Mouse (Mus musculus) stomach, embryonic 14.5 days (tissue): ENCODE results near the gene Fank1. TPM values are rescaled to one million over a fixed set of nuclear protein-coding genes. Genes with fewer than 3 reads are reported as not detected.

Experiments used
- ATAC-seq: fragments of 200-750 bp; cut with Nextera tagmentation; 2 replicates; pipeline ENCODE4 v1.8.0; 2017; ENCODE audit warnings: low read depth, moderate TSS enrichment; ENCODE audit not compliant: insufficient number of reproducible peaks, insufficient read depth, low FRiP score
- H3K27ac ChIP-seq: fragments of 300-500 bp; sonication (generic); 2 replicates; pipeline ENCODE4 v1.5.1; 2014; ENCODE audit warnings: mild to moderate bottlenecking, low read length, moderate library complexity, mixed read lengths
- H3K27me3 ChIP-seq: fragments of 300-500 bp; sonication (generic); 2 replicates; pipeline ENCODE4 v1.6.1; 2014; ENCODE audit warnings: low read length, control low read depth, mixed read lengths; ENCODE audit not compliant: control insufficient read depth, insufficient read depth
- H3K36me3 ChIP-seq: fragments of 300-500 bp; sonication (generic); 2 replicates; pipeline ENCODE4 v1.6.1; 2014; ENCODE audit warnings: mild to moderate bottlenecking, control low read depth, low read length, moderate library complexity, mixed read lengths; ENCODE audit not compliant: control insufficient read depth, insufficient read depth
- H3K4me1 ChIP-seq: fragments of 300-500 bp; sonication (generic); 2 replicates; pipeline ENCODE4 v1.6.1; 2014; ENCODE audit warnings: low read length, control low read depth, mixed read lengths; ENCODE audit not compliant: control insufficient read depth, insufficient read depth
- H3K4me2 ChIP-seq: fragments of 300-500 bp; sonication (generic); replicated peaks from 2 replicates; pipeline ENCODE4 v1.6.1; 2014; ENCODE audit warnings: low read depth, low read length, control low read depth
- H3K4me3 ChIP-seq: fragments of 300-500 bp; sonication (generic); 2 replicates; pipeline ENCODE4 v1.5.1; 2014; ENCODE audit warnings: low read depth, low read length, control low read depth
- H3K9ac ChIP-seq: fragments of 300-500 bp; sonication (generic); replicated peaks from 2 replicates; pipeline ENCODE4 v1.6.1; 2014; ENCODE audit warnings: low read depth, mild to moderate bottlenecking, control low read depth, low read length, moderate library complexity, mixed read lengths
- H3K9me3 ChIP-seq: fragments of 300-500 bp; sonication (generic); 2 replicates; pipeline ENCODE4 v1.6.1; 2016; ENCODE audit warnings: low read depth, low read length, control low read depth; ENCODE audit not compliant: control insufficient read depth
- WGBS: fragments of 180-500 bp; shearing (Covaris S2); extraction: QIAGEN DNeasy Blood & Tissue Kit; methylation state at CpG from one replicate; pipeline ENCODE4 v1.1.7; 2014; 5-methylcytosine and 5-hydroxymethylcytosine counted together
- polyA plus RNA-seq: library from polyadenylated mRNA; unstranded; fragments of >200 nt; fragmentation: Nextera tagmentation; extraction: Ambion mirVana; gene quantifications from 2 replicates; pipeline ENCODE4 v1.2.1, GENCODE M21; 2014

The Fank1 gene
- polyA plus RNA-seq, 1 experiment from 2014 or later = 0.36 TPM

GRCm38 (mm10) chr7:133744209-133744608 is 32.5 kb upstream of the Fank1 start:
- 0 out of 2 replicates have a peak, but pooled peaks cover 4% of the 10 kb centered on the region for H3K4me1 ChIP-seq
- no peaks in the 10 kb centered on the region for H3K36me3 ChIP-seq
- no peak overlapping the region for H3K9ac ChIP-seq
- H3K4me3 ChIP-seq = no peak overlapping the region
- H3K4me2 ChIP-seq = no peak overlapping the region
- no peaks in the 10 kb centered on the region for H3K9me3 ChIP-seq
- WGBS = 71% methylated on average over 1 of the region's 1 CpGs
- no peaks in the 10 kb centered on the region for H3K27me3 ChIP-seq
- H3K27ac ChIP-seq = no peak overlapping the region
- ATAC-seq = no peak

DNA sequence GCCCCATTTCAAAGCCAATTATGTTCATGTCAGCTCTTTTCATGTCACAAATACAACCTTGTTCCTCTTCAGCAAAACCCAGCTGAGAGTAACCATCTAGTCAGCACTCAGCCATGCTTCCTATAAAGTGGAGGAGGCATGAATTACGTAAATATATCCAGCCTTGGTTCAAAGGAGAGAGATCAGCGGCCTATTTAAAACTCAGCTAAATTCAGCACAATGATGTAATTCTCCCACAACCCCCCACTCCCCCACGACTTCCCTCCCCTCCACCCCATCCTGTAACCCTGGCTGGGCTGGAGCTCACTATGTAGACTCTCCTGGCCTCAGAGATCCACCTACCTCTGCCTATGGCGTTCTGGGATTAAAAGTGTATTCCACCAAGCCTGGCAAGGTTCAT is 32.0 kb upstream of the Fank1 start:
- no peak overlapping the region for H3K4me3 ChIP-seq
- H3K9ac ChIP-seq = no peak overlapping the region
- no peaks in the 10 kb centered on the region for H3K9me3 ChIP-seq
- H3K27me3 ChIP-seq = no peaks in the 10 kb centered on the region
- H3K27ac ChIP-seq = no peak overlapping the region
- no peaks in the 10 kb centered on the region for H3K36me3 ChIP-seq
- no peak for ATAC-seq
- H3K4me2 ChIP-seq = no peak overlapping the region
- H3K4me1 ChIP-seq = 0 out of 2 replicates have a peak, but pooled peaks cover 4% of the 10 kb centered on the region
- 33% methylated on average over 4 of the region's 4 CpGs for WGBS

GRCm38 (mm10) chr7:133747372-133747771 is 29.3 kb upstream of the Fank1 start:
- H3K9ac ChIP-seq = no peak overlapping the region
- no peak overlapping the region for H3K4me3 ChIP-seq
- H3K4me2 ChIP-seq = no peak overlapping the region
- 76% methylated on average over 8 of the region's 8 CpGs for WGBS
- no peak overlapping the region for H3K27ac ChIP-seq
- no peak for ATAC-seq
- H3K27me3 ChIP-seq = no peaks in the 10 kb centered on the region
- no peaks in the 10 kb centered on the region for H3K9me3 ChIP-seq
- H3K4me1 ChIP-seq = 0 out of 2 replicates have a peak, but pooled peaks cover 4% of the 10 kb centered on the region
- H3K36me3 ChIP-seq = no peaks in the 10 kb centered on the region

DNA sequence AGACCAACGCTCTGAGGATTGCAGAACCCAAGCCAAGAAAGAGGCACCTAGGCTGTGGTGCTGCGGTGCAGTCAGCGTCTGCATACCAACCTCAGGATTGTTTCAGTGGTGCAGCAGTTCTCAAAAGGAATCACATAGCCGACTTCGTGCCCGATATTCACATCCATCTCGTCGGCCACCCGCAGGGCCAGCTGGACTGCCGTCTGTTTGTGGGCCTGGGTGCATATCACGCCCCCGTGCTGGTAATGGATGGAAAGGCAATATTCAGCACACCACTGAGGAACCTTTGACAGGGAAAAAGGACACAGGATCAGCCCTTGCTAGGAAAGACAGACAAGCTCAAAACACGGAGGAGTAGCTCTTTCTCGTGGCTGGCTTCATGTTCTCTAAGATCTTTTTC is 27.9 kb upstream of the Fank1 start:
- WGBS = 67% methylated on average over 14 of the region's 14 CpGs

GRCm38 (mm10) chr7:133750666-133751065 is 26.0 kb upstream of the Fank1 start:
- Histone ChIP-seq H3K27me3 (no peaks in the 10 kb centered on the region), H3K27ac (no peak overlapping the region), H3K9ac (no peak overlapping the region), H3K36me3 (peaks cover 3% of the 10 kb centered on the region; the same call in 1 of the 2 replicates), H3K4me3 (no peak overlapping the region), H3K4me1 (no peaks in the 10 kb centered on the region), H3K4me2 (no peak overlapping the region), H3K9me3 (no peaks in the 10 kb centered on the region)
- 64% methylated on average over 5 of the region's 5 CpGs for WGBS
- ATAC-seq = 0 out of 2 replicates have a peak, but pooled peaks have one; percentile 18

More for the DNA sequence above, 27.9 kb upstream of the Fank1 start:
- H3K4me2 ChIP-seq = no peak overlapping the region
- no peaks in the 10 kb centered on the region for H3K36me3 ChIP-seq
- no peaks in the 10 kb centered on the region for H3K9me3 ChIP-seq
- ATAC-seq = no peak
- no peak overlapping the region for H3K4me3 ChIP-seq
- H3K27ac ChIP-seq = no peak overlapping the region
- H3K9ac ChIP-seq = no peak overlapping the region
- H3K4me1 ChIP-seq = 0 out of 2 replicates have a peak, but pooled peaks cover 4% of the 10 kb centered on the region
- no peaks in the 10 kb centered on the region for H3K27me3 ChIP-seq

DNA sequence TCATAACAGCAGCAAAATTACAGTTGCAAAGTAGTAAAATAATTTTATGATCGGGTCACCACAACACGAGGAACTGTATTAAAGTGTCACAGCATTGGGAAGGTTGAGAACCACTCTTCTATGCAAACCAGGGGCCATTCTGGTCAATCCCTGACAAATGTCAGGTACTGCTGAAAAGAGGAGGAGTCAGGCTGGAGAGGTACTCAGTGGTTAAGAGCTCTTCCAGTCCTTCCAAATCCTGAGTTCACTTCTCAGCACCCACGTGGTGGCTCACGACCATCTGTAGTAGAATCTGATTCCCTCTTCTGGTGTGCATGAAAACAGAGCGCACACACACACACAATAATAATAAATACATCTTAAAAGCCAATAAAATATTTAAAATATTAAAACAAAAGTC is 25.5 kb upstream of the Fank1 start:
- no peak overlapping the region for H3K27ac ChIP-seq
- no peaks in the 10 kb centered on the region for H3K4me1 ChIP-seq
- 85% methylated on average over 5 of the region's 5 CpGs for WGBS
- no peak for ATAC-seq
- H3K9me3 ChIP-seq = no peaks in the 10 kb centered on the region
- no peak overlapping the region for H3K4me3 ChIP-seq
- no peak overlapping the region for H3K4me2 ChIP-seq
- no peaks in the 10 kb centered on the region for H3K27me3 ChIP-seq
- no peak overlapping the region for H3K9ac ChIP-seq
- peaks cover 3% of the 10 kb centered on the region; the same call in 1 of the 2 replicates for H3K36me3 ChIP-seq

GRCm38 (mm10) chr7:133757961-133758455 is 18.7 kb upstream of the Fank1 start:
- H3K4me3 ChIP-seq = no peak overlapping the region
- H3K9ac ChIP-seq = no peak overlapping the region
- no peak overlapping the region for H3K4me2 ChIP-seq
- 61% methylated on average over 5 of the region's 5 CpGs for WGBS
- no peak overlapping the region for H3K27ac ChIP-seq
- ATAC-seq = no peak
- H3K4me1 ChIP-seq = no peaks in the 10 kb centered on the region
- no peaks in the 10 kb centered on the region for H3K27me3 ChIP-seq
- no peaks in the 10 kb centered on the region for H3K9me3 ChIP-seq
- H3K36me3 ChIP-seq = peaks cover 3% of the 10 kb centered on the region; the same call in 1 of the 2 replicates

DNA sequence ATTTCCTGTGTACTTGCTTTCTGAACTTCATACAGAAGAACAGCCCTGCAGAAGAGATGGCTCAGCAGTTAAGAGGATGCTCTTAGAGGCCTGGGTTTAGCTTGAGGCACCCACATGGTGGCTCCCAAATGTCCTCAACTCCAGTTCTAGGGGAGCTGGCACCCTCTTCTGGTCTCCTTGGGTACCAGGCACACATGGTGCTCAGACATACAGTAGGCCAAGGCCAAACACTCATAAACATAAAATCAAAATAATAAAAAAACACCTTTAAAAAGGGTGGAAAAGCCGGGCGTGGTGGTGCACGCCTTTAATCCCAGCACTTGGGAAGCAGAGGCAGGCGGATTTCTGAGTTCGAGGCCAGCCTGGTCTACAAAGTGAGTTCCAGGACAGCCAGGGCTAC is 17.9 kb upstream of the Fank1 start:
- ATAC-seq = no peak
- no peaks in the 10 kb centered on the region for H3K4me1 ChIP-seq
- H3K9ac ChIP-seq = no peak overlapping the region
- over 99% methylated on average over 5 of the region's 5 CpGs for WGBS
- H3K36me3 ChIP-seq = peaks cover 3% of the 10 kb centered on the region; the same call in 1 of the 2 replicates
- H3K4me3 ChIP-seq = no peak overlapping the region
- no peak overlapping the region for H3K27ac ChIP-seq
- no peaks in the 10 kb centered on the region for H3K9me3 ChIP-seq
- H3K27me3 ChIP-seq = no peaks in the 10 kb centered on the region
- H3K4me2 ChIP-seq = no peak overlapping the region
